Mouse (Mus musculus) bone marrow, adult 2 months (tissue): Measurements from ENCODE around the gene Il17rc.

Experiments
- CTCF ChIP-seq: fragments of 200-500 bp; IDR thresholded peaks from 2 replicates; pipeline ENCODE4 v1.5.1; 2011; ENCODE audit warnings: low read length, control low read depth; ENCODE audit not compliant: control insufficient read depth, insufficient read depth
- POLR2A ChIP-seq: fragments of 200-500 bp; IDR thresholded peaks from 2 replicates; pipeline ENCODE4 v1.6.1; 2011; ENCODE audit warnings: low read depth, mild to moderate bottlenecking, control low read depth, low read length, borderline replicate concordance; ENCODE audit not compliant: control insufficient read depth

GRCm38 (mm10) chr6:113469021-113469420 is 2.2 kb upstream of the Il17rc start:
- TF ChIP-seq CTCF: peak; percentile 82
- TF ChIP-seq POLR2A: no peak
